Mouse (Mus musculus): ENCODE results near the gene Robo1. TPM values are rescaled to one million over a fixed set of nuclear protein-coding genes. Genes with fewer than 3 reads are reported as not detected.
A peak's percentile ranks its signal among the peaks of the same experiment; 100 is the strongest.

Robo1 gene
- total RNA-seq (2021), result 100 to 1,000 TPM; 130 to 134 TPM

- no peak for DNase-seq
- intact Hi-C loops (cut with DNase I), result no loop called here
Observed at GRCm38 (mm10) chr16:72307537-72308330, at the start of gene Robo1. Gene Robo1, plus strand, starts transcription at chr16:72308306.

GRCm38 (mm10) chr16:72267839-72268238 is 40.3 kb upstream of the Robo1 start:
- DNase-seq, result no peak
- intact Hi-C loops (cut with DNase I), result no loop called here

GRCm38 (mm10) chr16:72276390-72277074 is 31.6 kb upstream of the Robo1 start:
- intact Hi-C loops (cut with DNase I), result no loop called here
- DNase-seq, result no peak

- DNase-seq, result no peak
Observed at GRCm38 (mm10) chr16:72308331-72308668, 194 bp downstream of the Robo1 start.

GRCm38 (mm10) chr16:72327321-72327720 is 19.2 kb downstream of the Robo1 start:
- intact Hi-C loops (cut with DNase I), result no loop called here
- DNase-seq, result no peak

More at GRCm38 (mm10) chr16:72308331-72308668, 194 bp downstream of the Robo1 start:
- intact Hi-C loops (cut with DNase I), result no loop called here

GRCm38 (mm10) chr16:72328579-72328978 is 20.5 kb downstream of the Robo1 start:
- intact Hi-C loops (cut with DNase I), result no loop called here
- DNase-seq, result no peak

- intact Hi-C loops (cut with DNase I), result no loop called here
- DNase-seq, result no peak
Observed at GRCm38 (mm10) chr16:72337757-72338156, 29.7 kb downstream of the Robo1 start.

- no peak for DNase-seq
- intact Hi-C loops (cut with DNase I), result loop anchor here (10.0 kb wide), 2 partner anchors 264 to 314 kb away; no protein-coding TSS in a partner anchor
Observed at GRCm38 (mm10) chr16:72350422-72350821, 42.3 kb downstream of the Robo1 start.

- intact Hi-C loops (cut with DNase I), result loop anchor here (5.0 to 10.0 kb wide), 3 partner anchors 258 to 621 kb away; no protein-coding TSS in a partner anchor
- no peak for DNase-seq
Observed at GRCm38 (mm10) chr16:72356515-72357357, 48.6 kb downstream of the Robo1 start.

GRCm38 (mm10) chr16:72376896-72377295 is 68.8 kb downstream of the Robo1 start:
- intact Hi-C loops (cut with DNase I), result no loop called here
- DNase-seq, result no peak

- intact Hi-C loops (cut with DNase I), result no loop called here
- no peak for DNase-seq
Observed at GRCm38 (mm10) chr16:72381819-72382218, 73.7 kb downstream of the Robo1 start.

GRCm38 (mm10) chr16:72383566-72383965 is 75.5 kb downstream of the Robo1 start:
- intact Hi-C loops (cut with DNase I), result no loop called here
- no peak for DNase-seq

- DNase-seq, result no peak
Observed at GRCm38 (mm10) chr16:72393512-72393911, 85.4 kb downstream of the Robo1 start.

GRCm38 (mm10) chr16:72398811-72399210 is 90.7 kb downstream of the Robo1 start:
- intact Hi-C loops (cut with DNase I), result no loop called here
- DNase-seq, result no peak

More at GRCm38 (mm10) chr16:72393512-72393911, 85.4 kb downstream of the Robo1 start:
- intact Hi-C loops (cut with DNase I), result no loop called here

- intact Hi-C loops (cut with DNase I), result no loop called here
- DNase-seq, result peak; percentile 29
Observed at GRCm38 (mm10) chr16:72402381-72402780, 94.3 kb downstream of the Robo1 start.

GRCm38 (mm10) chr16:72409820-72410219 is 101.7 kb downstream of the Robo1 start:
- DNase-seq, result no peak
- intact Hi-C loops (cut with DNase I), result no loop called here

GRCm38 (mm10) chr16:72411669-72412270 is 103.7 kb downstream of the Robo1 start:
- intact Hi-C loops (cut with DNase I), result no loop called here
- no peak for DNase-seq

- no peak for DNase-seq
- intact Hi-C loops (cut with DNase I), result no loop called here
Observed at GRCm38 (mm10) chr16:72412879-72413278, 104.8 kb downstream of the Robo1 start.

GRCm38 (mm10) chr16:72419328-72420066 is 111.4 kb downstream of the Robo1 start:
- intact Hi-C loops (cut with DNase I), result loop anchor here (5.0 kb wide), 1 partner anchor 88 kb away; no protein-coding TSS in a partner anchor
- no peak for DNase-seq

- DNase-seq, result no peak
- intact Hi-C loops (cut with DNase I), result no loop called here
Observed at GRCm38 (mm10) chr16:72422426-72422825, 114.3 kb downstream of the Robo1 start.

Measured in left cerebral cortex, postnatal 4 days (tissue).